Comparison of ENCODE assay signal across 12 mouse cellular contexts in genomic region chr1:88218051-88218450, GRCm38 (mm10). TPM values are rescaled to one million over a fixed set of nuclear protein-coding genes. Genes with fewer than 3 reads are reported as not detected.
DNase-seq lines count a peak whose midpoint lies in the region; ATAC-seq lines count a peak whose summit lies in the region.
"Had no signal": no experiment of that assay in that cellular context is flagged by ENCODE, and none has a peak within 500 bp of the region (broad histone marks: within the 10 kb centered on the region; RNA-seq: fewer than 3 reads in every experiment).

No protein-coding gene starts in this region.

- H3K36me3 ChIP-seq in embryonic facial prominence, embryonic 10.5 days (replicated peaks): no peaks in the 10 kb centered on the region
- H3K36me3 ChIP-seq: kidney, embryonic 15.5 days had no signal

- peak; percentile 19 for DNase-seq in kidney, postnatal 10 days
- DNase-seq in kidney, postnatal 4 days: no peak
- DNase-seq in urinary bladder, postnatal 4 days (ENCODE audit: low spot score in 2 of 2): peak; percentile 37 to 80
- DNase-seq in urinary bladder, postnatal 10 days (ENCODE audit: low spot score): no peak
- DNase-seq in embryonic facial prominence, embryonic 10.5 days (ENCODE audit: low spot score): peak; percentile 14
- DNase-seq in yolk sac, embryonic 10.5 days (ENCODE audit: low spot score): peak; percentile 20
- DNase-seq in cerebellum, postnatal 4 days (ENCODE audit: low spot score in 2 of 2): no peak
- DNase-seq: adrenal gland, adult 8-10 months; left cerebral cortex, postnatal 4 days; spleen, adult 18-20 months had no signal

- H3K9me3 ChIP-seq in embryonic facial prominence, embryonic 10.5 days: peaks cover 31% of the 10 kb centered on the region

- no peak overlapping the region for H3K27ac ChIP-seq in embryonic facial prominence, embryonic 10.5 days (replicated peaks)
- H3K27ac ChIP-seq: kidney, embryonic 15.5 days had no signal

- no peak overlapping the region for H3K4me3 ChIP-seq in embryonic facial prominence, embryonic 10.5 days
- H3K4me3 ChIP-seq: kidney, embryonic 15.5 days had no signal

- 74% methylated on average over 9 of the region's 9 CpGs for WGBS in embryonic facial prominence, embryonic 10.5 days

- ATAC-seq in inflammation-experienced regulatory T-cells, adult 6 months: no peak

- H3K27me3 ChIP-seq in embryonic facial prominence, embryonic 10.5 days (replicated peaks; ENCODE audit: low read depth, poor library complexity, severe bottlenecking): no peaks in the 10 kb centered on the region
- H3K27me3 ChIP-seq: kidney, embryonic 15.5 days had no signal

- no peaks in the 10 kb centered on the region for H3K4me1 ChIP-seq in embryonic facial prominence, embryonic 10.5 days
- H3K4me1 ChIP-seq: kidney, embryonic 15.5 days had no signal

RNA-seq across cellular contexts. Expression of gene Ugt1a1, which starts 6.3 kb away (rescaled TPM):
- not detected in 2 replicates for polyA plus RNA-seq in embryonic facial prominence, embryonic 10.5 days (2016; fragmentation: Nextera tagmentation; extraction: Ambion mirVana)
- polyA plus RNA-seq in inflammation-experienced regulatory T-cells, adult 6 months (2017; shearing (Covaris generic)): not detected

RNA-seq across cellular contexts. Expression of gene Mroh2a, which starts 8.7 kb away (rescaled TPM):
- 1.0 and 1.1 TPM in 2 replicates for polyA plus RNA-seq in embryonic facial prominence, embryonic 10.5 days (2016; fragmentation: Nextera tagmentation; extraction: Ambion mirVana)
- polyA plus RNA-seq in inflammation-experienced regulatory T-cells, adult 6 months (2017; shearing (Covaris generic)): 1 to 10 TPM; 1.9 to 4.4 (median 2.1) TPM

RNA-seq across cellular contexts. Expression of gene Dnajb3, which starts 12.5 kb away (rescaled TPM):
- polyA plus RNA-seq in embryonic facial prominence, embryonic 10.5 days (2016; fragmentation: Nextera tagmentation; extraction: Ambion mirVana): 10.6 and 12.2 TPM in 2 replicates
- polyA plus RNA-seq in inflammation-experienced regulatory T-cells, adult 6 months (2017; shearing (Covaris generic)): under 1 TPM in 2 of 3 experiments, not detected in 1; 0.47 to 0.99 TPM

RNA-seq across cellular contexts. Expression of gene Ugt1a2, which starts 17.6 kb away (rescaled TPM):
- not detected in 2 replicates for polyA plus RNA-seq in embryonic facial prominence, embryonic 10.5 days (2016; fragmentation: Nextera tagmentation; extraction: Ambion mirVana)
- not detected for polyA plus RNA-seq in inflammation-experienced regulatory T-cells, adult 6 months (2017; shearing (Covaris generic))

RNA-seq across cellular contexts. Expression of gene Ugt1a5, which starts 52.2 kb away (rescaled TPM):
- polyA plus RNA-seq in embryonic facial prominence, embryonic 10.5 days (2016; fragmentation: Nextera tagmentation; extraction: Ambion mirVana): not detected in 2 replicates
- polyA plus RNA-seq in inflammation-experienced regulatory T-cells, adult 6 months (2017; shearing (Covaris generic)): not detected
- polyA plus RNA-seq: kidney, embryonic 15.5 days had no signal

Comparison
In these comparisons a context has a peak if more than half of its experiments do, and no peak if none do; other contexts are left out.
1. DNase-seq: peak in kidney, postnatal 10 days (single experiment), urinary bladder, postnatal 4 days (2 of 2), embryonic facial prominence, embryonic 10.5 days (single experiment) and yolk sac, embryonic 10.5 days (single experiment); none in kidney, postnatal 4 days (0 of 2), urinary bladder, postnatal 10 days (single experiment) and cerebellum, postnatal 4 days (0 of 2).